Mouse (Mus musculus): ENCODE results near the gene Arhgap27.

GRCm38 (mm10) chr11:103402198-103402597 lies 38.7 kb upstream of the Arhgap27 start:
- TF ChIP-seq CTCF (IDR thresholded peaks at IDR 0.05; ENCODE audit: low read depth) (peak; percentile 79), EP300 (IDR thresholded peaks at IDR 0.05; ENCODE audit: low read depth) (no peak)
